Mouse (Mus musculus): ENCODE results near the gene Hoxc12. TPM values are rescaled to one million over a fixed set of nuclear protein-coding genes. Genes with fewer than 3 reads are reported as not detected.

Hoxc12 gene
- polyA plus RNA-seq, 1 experiment from 2014 or later: not detected

DNA sequence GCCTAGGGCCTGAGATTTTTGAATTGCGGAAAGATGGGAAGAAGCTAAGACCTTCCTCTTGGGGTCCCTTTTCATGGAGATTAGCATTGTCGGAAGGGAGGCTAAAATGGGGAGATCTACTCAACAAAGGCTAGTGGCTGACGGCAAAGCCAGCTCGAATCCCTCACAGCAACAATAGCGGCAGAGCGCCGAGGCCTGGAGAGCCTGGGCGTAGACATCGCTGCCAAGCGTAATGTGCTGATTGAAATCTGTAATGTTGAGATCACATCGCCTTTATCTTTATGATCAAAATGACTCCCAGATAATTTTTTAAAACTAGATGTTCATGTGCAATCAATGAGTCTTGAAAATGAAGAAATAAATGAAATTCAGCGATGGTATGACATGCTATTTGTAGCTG lies 2.1 kb upstream of the Hoxc12 start:
- 5% methylated on average over 12 of the region's 12 CpGs for WGBS
- Histone ChIP-seq H3K4me2 (replicated peaks; ENCODE audit: low read depth, low read length) (no peak overlapping the region), H3K9ac (replicated peaks; ENCODE audit: low read depth) (no peak overlapping the region), H3K9me3 (ENCODE audit: low read length) (no peaks in the 10 kb centered on the region), H3K27ac (ENCODE audit: low read length) (no peak overlapping the region), H3K36me3 (ENCODE audit: insufficient read depth, low read length) (no peaks in the 10 kb centered on the region), H3K4me3 (ENCODE audit: low read depth, low read length) (no peak overlapping the region), H3K4me1 (ENCODE audit: insufficient read depth, low read depth, low read length) (no peaks in the 10 kb centered on the region), H3K27me3 (replicated peaks; ENCODE audit: insufficient read depth, low read length) (peaks cover 97% of the 10 kb centered on the region)
- ATAC-seq: no peak
- DNase-seq (ENCODE audit: low spot score): no peak
- no peak for TF ChIP-seq CTCF (IDR thresholded peaks at IDR 0.05)
- no peak for TF ChIP-seq EP300 (IDR thresholded peaks at IDR 0.05)

DNA sequence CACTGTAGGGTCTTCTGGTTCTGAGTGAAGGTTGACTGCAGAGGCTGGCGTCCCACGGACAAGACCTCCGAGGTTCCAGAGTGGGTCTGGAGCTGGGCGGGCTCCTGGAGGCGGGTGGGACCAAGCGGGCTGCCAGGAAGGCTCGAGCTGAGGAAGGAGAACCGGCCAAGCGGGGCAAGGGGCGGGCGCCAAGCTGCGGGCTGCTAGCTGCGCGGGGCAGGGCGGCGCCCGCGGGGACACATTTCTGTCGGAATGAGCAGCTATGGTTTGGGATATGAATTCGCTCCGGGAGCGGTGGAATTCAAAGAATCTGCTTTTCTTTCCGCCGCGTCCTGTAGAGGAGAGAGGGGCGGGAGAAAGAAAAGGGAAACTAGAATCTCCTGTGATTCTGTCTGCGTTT lies 1.7 kb upstream of the Hoxc12 start:
- DNase-seq (ENCODE audit: low spot score) (no peak), ATAC-seq (no peak)
- WGBS: 0% methylated on average over 25 of the region's 27 CpGs
- no peak overlapping the region for H3K27ac ChIP-seq (ENCODE audit: low read length)
- peak overlapping the region; percentile 24; the same call in 1 of the 2 replicates for H3K4me3 ChIP-seq (ENCODE audit: low read depth, low read length)
- H3K27me3 ChIP-seq (replicated peaks; ENCODE audit: insufficient read depth, low read length): peaks cover 96% of the 10 kb centered on the region
- H3K4me1 ChIP-seq (ENCODE audit: insufficient read depth, low read depth, low read length): no peaks in the 10 kb centered on the region
- H3K9ac ChIP-seq (replicated peaks; ENCODE audit: low read depth): no peak overlapping the region
- H3K9me3 ChIP-seq (ENCODE audit: low read length): no peaks in the 10 kb centered on the region
- H3K4me2 ChIP-seq (replicated peaks; ENCODE audit: low read depth, low read length): peak overlapping the region; percentile 32
- H3K36me3 ChIP-seq (ENCODE audit: insufficient read depth, low read length): no peaks in the 10 kb centered on the region
- TF ChIP-seq CTCF (IDR thresholded peaks at IDR 0.05) (no peak), EP300 (IDR thresholded peaks at IDR 0.05) (no peak)

DNA sequence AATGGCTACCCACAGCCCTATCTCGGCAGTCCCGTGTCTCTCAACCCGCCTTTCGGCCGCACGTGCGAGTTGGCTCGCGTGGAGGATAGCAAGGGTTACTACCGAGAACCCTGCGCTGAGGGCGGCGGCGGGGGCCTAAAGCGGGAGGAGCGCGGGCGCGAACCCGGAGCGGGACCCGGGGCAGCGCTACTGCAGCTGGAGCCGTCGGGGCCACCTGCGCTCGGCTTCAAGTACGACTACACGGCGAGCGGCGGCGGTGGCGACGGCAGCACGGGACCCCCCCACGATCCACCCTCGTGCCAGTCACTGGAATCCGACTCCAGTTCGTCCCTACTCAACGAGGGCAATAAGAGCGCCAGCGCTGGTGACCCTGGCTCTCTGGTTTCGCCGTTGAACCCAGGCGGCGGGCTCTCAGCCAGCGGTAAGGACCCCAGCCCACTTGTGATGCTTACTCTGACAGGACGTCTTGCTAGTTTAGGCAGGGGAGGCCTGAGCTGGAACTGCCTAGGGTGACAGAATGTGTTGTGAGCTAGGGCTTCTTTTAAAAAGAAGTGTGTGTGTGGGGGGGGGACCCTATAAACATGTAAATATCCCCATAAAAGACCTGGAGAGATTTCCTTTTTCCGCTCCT lies 594 bp downstream of the Hoxc12 start:
- no peaks in the 10 kb centered on the region for H3K36me3 ChIP-seq (ENCODE audit: insufficient read depth, low read length)
- H3K9ac ChIP-seq (replicated peaks; ENCODE audit: low read depth): no peak overlapping the region
- no peak overlapping the region for H3K27ac ChIP-seq (ENCODE audit: low read length)
- no peak for ATAC-seq
- H3K4me1 ChIP-seq (ENCODE audit: insufficient read depth, low read depth, low read length): no peaks in the 10 kb centered on the region
- no peak for TF ChIP-seq EP300 (IDR thresholded peaks at IDR 0.05)
- TF ChIP-seq CTCF (IDR thresholded peaks at IDR 0.05): no peak
- no peak overlapping the region; the same call in 1 of the 2 replicates for H3K4me3 ChIP-seq (ENCODE audit: low read depth, low read length)
- H3K27me3 ChIP-seq (replicated peaks; ENCODE audit: insufficient read depth, low read length): peaks cover 89% of the 10 kb centered on the region
- H3K9me3 ChIP-seq (ENCODE audit: low read length): no peaks in the 10 kb centered on the region
- no peak for DNase-seq (ENCODE audit: low spot score)
- 2% methylated on average over 36 of the region's 50 CpGs for WGBS
- no peak overlapping the region for H3K4me2 ChIP-seq (replicated peaks; ENCODE audit: low read depth, low read length)

DNA sequence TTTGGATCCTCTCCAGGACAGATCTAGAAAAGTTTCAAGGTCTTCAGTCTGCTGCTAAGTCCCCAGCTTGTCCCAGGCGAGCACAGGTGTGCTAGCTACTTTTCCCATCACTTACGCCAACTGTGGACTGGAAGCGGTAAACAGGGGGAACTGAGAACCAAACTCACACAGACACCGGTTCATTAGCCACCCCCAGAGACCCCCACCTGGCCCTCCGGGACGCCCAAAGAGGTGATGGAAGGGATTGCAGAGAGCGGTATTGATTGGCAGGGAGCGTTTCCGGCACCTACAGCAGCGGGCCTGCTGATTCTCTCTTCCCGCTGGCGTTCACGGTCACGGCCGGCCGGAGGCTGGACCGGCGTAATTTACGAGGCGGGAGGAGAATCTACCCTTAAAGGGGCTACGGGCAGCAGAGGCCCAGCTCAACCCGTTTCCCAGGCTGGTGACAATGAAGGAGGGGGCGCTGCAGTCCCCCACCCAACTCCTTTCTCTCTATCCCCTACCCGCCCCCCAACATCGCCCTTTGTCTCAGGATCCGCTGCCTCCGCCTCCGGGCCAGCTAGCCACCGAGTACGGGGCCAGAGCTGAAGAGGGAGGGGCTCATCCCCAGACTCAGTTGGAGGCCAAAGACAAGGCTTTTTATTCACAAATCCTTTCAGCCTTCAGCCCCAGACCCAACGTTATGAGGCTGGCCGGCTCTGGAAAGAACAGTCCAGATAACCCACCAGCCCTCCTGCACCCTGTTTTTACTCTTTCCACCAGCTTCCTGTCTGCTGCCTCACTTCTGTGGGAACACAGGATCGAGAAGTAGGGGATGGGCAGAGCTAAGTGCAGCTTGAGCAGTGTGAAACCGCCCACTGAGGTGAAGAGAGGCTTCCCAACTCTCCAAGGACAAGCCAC lies 2.9 kb downstream of the Hoxc12 start:
- TF ChIP-seq EP300 (IDR thresholded peaks at IDR 0.05): no peak
- no peak for TF ChIP-seq CTCF (IDR thresholded peaks at IDR 0.05)
- Histone ChIP-seq H3K36me3 (ENCODE audit: insufficient read depth, low read length) (no peaks in the 10 kb centered on the region), H3K4me2 (replicated peaks; ENCODE audit: low read depth, low read length) (no peak overlapping the region), H3K4me1 (ENCODE audit: insufficient read depth, low read depth, low read length) (no peaks in the 10 kb centered on the region), H3K9me3 (ENCODE audit: low read length) (no peaks in the 10 kb centered on the region), H3K27me3 (replicated peaks; ENCODE audit: insufficient read depth, low read length) (peaks cover 82% of the 10 kb centered on the region), H3K27ac (ENCODE audit: low read length) (no peak overlapping the region), H3K9ac (replicated peaks; ENCODE audit: low read depth) (no peak overlapping the region), H3K4me3 (ENCODE audit: low read depth, low read length) (no peak overlapping the region)
- DNase-seq (ENCODE audit: low spot score) (no peak), ATAC-seq (no peak)
- 2% methylated on average over 31 of the region's 34 CpGs for WGBS

DNA sequence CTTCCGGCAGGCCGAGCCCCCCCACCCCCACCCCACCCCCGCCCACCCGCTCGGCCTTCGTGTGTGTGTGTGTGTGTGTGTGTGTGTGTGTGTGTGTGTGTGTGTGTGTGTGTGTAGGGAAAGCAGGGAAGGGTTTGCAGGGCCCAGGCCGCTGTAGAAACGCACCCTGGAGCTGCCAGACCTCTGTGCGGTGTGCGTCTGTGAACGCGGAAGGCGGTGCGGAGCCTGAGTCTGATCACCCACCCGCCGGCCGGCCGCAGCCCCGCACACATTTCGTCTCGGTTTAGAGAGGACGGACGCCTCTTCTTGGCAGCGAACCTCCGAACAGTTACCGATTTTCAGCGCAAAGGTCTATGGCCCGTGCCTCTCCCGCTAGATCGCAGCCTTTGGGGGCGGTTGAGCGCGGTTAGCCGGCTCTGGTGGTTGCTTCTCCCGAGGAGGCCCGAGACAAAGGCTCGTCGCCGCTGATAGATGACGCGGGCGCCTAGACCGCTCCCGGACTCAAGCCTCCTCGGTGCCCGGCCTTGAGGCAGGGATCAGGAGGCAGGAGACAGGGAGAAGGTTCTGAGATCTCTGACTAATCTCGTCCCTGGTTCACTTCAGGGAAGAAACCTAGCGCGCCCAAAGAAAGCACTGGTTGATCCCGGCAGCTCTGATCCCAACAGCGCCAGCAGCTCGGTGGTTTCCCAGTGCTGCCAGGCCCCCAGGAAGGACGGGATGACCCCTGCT lies 6.3 kb downstream of the Hoxc12 start:
- TF ChIP-seq EP300 (IDR thresholded peaks at IDR 0.05): no peak
- peak; percentile 51 for TF ChIP-seq CTCF (IDR thresholded peaks at IDR 0.05)
- Histone ChIP-seq H3K9ac (replicated peaks; ENCODE audit: low read depth) (no peak overlapping the region), H3K4me1 (ENCODE audit: insufficient read depth, low read depth, low read length) (no peaks in the 10 kb centered on the region), H3K4me2 (replicated peaks; ENCODE audit: low read depth, low read length) (no peak overlapping the region), H3K27me3 (replicated peaks; ENCODE audit: insufficient read depth, low read length) (peaks cover 79% of the 10 kb centered on the region), H3K27ac (ENCODE audit: low read length) (no peak overlapping the region), H3K36me3 (ENCODE audit: insufficient read depth, low read length) (no peaks in the 10 kb centered on the region), H3K4me3 (ENCODE audit: low read depth, low read length) (no peak overlapping the region), H3K9me3 (ENCODE audit: low read length) (no peaks in the 10 kb centered on the region)
- ATAC-seq (no peak), DNase-seq (ENCODE audit: low spot score) (no peak)
- 2% methylated on average over 36 of the region's 53 CpGs for WGBS

DNA sequence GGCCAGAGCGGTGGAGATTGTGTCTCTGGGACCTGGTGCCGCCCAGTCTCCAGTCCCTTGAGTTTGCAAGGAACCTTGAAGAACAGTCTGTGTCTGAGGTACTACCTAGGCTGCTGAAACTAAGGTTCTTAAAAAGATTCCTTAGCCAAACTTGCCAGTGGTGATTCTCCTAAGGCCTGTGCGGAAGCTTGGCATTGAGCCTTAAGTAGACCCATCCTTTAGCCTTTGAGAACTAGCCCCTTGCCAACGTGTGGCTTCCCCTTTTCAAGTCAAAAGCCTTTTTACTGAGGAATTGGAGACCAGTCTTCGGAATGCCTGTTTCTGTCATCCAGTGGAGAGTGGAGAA lies 6.9 kb downstream of the Hoxc12 start:
- no peak overlapping the region for H3K9ac ChIP-seq (replicated peaks; ENCODE audit: low read depth)
- no peaks in the 10 kb centered on the region for H3K36me3 ChIP-seq (ENCODE audit: insufficient read depth, low read length)
- H3K4me3 ChIP-seq (ENCODE audit: low read depth, low read length): no peak overlapping the region
- H3K27me3 ChIP-seq (replicated peaks; ENCODE audit: insufficient read depth, low read length): peaks cover 79% of the 10 kb centered on the region
- H3K4me1 ChIP-seq (ENCODE audit: insufficient read depth, low read depth, low read length): no peaks in the 10 kb centered on the region
- ATAC-seq (no peak), DNase-seq (ENCODE audit: low spot score) (no peak)
- H3K27ac ChIP-seq (ENCODE audit: low read length): no peak overlapping the region
- TF ChIP-seq CTCF (IDR thresholded peaks at IDR 0.05) (no peak), EP300 (IDR thresholded peaks at IDR 0.05) (no peak)
- 3% methylated on average over 5 of the region's 5 CpGs for WGBS
- H3K9me3 ChIP-seq (ENCODE audit: low read length): no peaks in the 10 kb centered on the region
- H3K4me2 ChIP-seq (replicated peaks; ENCODE audit: low read depth, low read length): no peak overlapping the region

All from lung, postnatal 0 days (tissue).